Mouse (Mus musculus) regulatory T cell (primary cell): Measurements from ENCODE around the gene Ccdc70.
"Not testable (repeated sequence)": the region's sequence is repeated elsewhere in the genome, so short reads cannot be mapped to it uniquely, and the experiment has no call there.

Experiments
- in situ Hi-C: fragments of 300-600 bp; cut with MboI, MseI; formaldehyde crosslinking; loops from one replicate; pipeline ENCODE4 v1.15.1; 2025; ENCODE audit warnings: high pct_unique_total_duplicates

Gene Ccdc70

DNA sequence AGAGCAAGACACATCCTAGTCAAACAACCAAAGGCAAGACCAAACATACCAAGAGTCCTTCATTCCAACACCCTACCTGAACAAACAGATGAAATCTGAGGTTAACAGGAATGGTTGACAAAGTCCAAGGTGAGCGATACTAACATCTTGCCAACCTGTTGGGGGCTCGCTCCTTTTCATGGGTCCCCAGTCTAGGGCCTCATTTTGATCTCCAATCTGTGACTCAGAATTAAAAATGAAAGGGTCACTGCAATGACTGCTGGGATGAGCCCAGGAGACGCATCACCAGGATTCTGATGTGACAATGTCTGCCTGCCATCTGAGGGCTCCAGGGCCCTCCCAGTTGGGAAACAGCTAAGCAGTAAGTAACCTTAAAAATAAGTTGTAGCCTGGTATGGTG, at the start of gene Ccdc70:
Gene Ccdc70 (plus strand): TSS at position 301 of the 400 bp plus-strand sequence.
- in situ Hi-C loops: no loop called here

DNA sequence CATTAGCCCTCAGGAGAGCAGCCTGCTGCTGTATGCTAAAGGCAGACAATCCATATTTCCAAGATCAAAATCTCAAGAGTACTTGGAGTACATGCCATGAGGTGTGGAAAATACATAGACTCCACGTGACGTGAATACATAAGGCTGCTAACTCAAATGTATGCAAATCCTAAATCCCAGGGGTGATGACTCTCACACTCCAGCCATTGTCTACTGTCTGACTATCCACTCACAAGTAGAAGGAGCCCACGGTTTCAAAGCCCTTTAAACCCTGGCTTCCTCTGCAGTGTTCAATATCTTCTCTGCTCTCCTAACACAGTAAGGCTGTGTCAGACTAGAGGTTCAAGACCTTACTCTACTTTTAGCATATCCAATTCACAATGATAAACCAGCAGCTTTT, 38.8 kb upstream of the Ccdc70 start:
- in situ Hi-C loops: not testable (repeated sequence)

DNA sequence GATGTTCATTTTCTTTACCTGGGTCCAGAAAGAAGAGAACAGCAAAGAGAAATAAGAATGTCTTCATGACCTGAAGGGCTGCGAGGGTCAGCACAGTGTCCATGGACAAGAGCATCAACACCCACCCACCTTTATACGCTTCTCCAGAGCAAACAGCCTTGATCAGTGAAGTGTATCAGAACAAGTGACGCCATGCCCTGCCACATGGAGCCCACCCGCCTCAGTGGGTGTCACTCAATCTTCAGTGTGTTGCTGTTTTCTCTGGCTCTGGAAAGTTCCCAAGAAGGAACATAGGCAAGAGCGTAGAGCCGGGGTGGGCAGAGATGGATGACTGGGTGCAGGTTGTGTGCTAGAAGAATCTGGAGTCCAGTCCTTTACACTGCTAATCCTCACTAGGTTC, 37.0 kb upstream of the Ccdc70 start, which contains the start of gene Defb15:
Gene Defb15 (minus strand): TSS at position 101 of the 400 bp plus-strand sequence.
- in situ Hi-C loops: no loop called here

DNA sequence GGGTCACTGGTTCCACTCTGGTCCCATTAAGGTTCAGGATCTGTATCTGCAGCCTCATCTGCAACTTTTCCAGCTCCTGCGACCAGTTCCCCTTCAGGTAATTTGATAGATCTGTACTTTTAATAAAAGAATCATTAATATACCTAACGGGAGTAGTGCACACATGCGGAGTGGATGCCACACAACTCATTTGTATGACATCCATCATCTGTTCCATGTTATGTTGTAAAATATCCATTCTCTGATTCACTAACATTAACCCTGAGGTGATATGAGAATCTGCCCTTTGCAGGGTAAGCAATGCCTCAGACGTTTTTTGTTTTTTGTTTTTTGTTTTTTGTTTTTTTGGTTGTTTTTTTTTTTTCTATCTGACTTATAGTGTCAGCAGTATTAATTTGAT, 31.5 kb upstream of the Ccdc70 start, which contains the start of gene Defb35:
Gene Defb35 (plus strand): TSS at position 301 of the 400 bp plus-strand sequence.
- in situ Hi-C loops: not testable (repeated sequence)

DNA sequence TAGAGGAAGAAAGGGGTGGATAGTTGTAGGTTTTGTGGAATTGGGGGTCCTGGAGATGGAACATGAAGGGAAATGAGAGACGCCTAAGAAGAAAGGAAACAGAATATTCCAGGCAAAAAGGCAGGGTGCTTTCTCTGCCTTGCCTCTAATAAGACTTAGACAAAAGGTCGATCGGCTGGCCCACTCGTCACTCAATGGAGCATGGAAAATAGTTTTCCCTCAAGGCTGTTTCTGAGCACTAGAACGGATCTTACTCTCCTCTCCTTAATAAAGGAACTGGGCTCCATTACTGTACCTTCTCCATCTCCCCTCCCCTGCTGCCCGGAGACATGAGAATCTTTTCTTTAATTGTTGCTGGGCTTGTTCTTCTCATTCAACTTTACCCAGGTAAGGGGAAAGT, 23.1 kb upstream of the Ccdc70 start, which contains the start of gene Defb13:
Gene Defb13 (plus strand): TSS at position 301 of the 400 bp plus-strand sequence.
- in situ Hi-C loops: no loop called here

DNA sequence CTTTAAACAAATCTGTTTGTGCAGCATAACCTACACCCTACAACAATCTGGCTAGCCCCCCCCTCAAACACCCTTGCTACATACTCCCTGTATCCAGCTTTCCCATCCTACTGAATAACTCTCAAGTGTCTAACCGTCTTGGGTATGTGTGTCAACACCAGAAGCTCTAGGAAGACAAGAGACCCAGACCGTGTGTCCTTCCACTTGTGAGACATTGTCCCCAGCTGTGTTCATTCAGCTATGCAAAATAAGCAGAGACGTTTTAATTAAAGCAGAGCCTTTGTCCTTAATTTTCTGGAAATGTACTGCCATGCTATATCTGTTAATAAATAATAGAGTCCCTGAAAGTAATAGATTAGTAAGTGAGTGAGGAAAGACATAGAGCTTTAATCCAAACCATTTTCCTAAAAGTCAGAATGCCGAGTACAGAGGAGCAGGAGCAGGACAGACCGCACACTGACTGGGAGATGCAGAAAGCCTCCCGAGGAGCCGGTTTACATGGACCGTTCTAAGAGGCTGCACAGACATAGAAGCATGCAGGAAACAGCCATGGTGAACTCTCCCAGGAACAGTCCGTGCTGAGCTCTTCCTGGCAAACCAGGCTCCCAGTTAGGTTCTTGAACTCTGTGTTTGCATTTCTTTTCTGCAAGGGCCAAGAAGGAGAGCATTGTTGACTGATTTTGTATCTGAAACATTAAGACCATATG, 22.1 kb upstream of the Ccdc70 start:
- in situ Hi-C loops: no loop called here

DNA sequence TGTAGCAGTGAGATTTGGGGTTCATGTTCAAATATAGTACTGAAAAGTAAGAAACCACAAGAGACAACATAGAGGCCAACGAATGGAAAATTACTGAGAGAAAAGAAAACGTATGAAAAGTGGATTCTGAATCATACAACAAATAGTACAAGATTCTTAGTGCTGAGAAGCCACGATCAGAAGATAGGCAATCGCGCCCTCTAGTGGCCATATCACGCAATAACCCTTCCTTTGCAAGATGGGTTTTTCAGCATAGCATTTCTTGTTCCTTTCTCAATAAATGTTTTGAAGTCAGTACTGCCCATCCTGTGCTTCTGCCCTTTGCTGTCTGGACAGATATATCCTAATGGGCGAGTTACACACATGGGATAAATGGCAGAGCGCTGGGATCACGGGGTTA, 14.3 kb upstream of the Ccdc70 start:
- in situ Hi-C loops: no loop called here

DNA sequence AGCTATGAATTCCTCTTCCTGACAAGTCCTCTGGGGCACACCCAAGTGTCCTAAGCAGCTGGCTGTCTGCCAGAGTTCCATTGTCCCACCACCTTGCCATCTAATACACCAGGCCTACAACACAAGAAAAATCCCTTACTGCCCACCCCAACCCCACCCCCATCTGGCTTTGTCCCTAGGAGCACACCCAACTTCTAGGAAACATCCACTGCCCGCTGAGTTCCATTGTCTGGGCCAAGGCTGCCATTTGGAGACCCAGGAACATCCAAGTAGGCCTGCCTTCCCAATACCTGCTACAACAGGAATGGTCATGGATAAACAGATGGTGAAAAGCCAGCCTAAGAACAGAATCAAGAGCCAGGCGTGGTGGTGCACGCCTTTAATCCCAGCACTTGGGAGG, 13.2 kb upstream of the Ccdc70 start:
- in situ Hi-C loops: no loop called here

DNA sequence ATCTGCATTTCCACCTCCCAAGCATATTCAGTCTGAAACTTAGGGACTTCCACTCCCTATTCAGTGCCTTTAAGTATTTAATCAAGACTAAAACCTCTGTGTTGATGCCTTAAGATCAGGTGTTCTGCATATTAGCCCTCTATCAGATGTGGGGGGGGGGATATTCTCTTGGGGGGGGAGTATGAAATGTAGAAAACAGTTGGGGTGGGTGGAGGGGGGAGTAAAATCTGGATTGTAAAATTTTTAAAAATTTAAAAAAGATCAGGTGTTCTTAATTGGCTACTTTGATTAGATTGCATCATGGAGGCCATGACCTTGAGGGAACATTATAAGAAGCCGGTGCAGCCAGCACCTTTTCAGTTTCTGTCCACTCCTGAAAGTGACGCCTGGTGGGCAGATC, 11.2 kb upstream of the Ccdc70 start, which contains the start of gene Fam90a1a:
Gene Fam90a1a (plus strand): TSS at position 301 of the 400 bp plus-strand sequence.
- in situ Hi-C loops: no loop called here

DNA sequence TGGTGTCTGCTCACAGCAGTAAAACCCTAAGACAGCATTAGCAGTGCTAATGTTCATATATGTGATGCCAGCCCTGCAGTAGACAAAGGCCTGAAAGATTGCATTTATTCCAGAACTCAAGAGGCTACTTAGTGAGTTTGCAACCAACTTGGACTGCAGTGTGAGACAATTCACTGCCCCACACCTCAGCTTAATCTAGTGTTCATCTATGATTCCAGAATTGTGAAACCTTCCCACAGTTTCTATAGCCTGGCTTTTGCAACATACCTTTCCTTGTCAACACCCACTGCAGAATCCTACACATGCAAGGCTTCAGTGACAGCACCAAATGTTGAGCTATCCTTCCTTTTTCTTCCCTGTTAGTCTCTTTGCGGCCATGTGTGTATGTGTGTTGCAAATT, 2.9 kb upstream of the Ccdc70 start:
- in situ Hi-C loops: no loop called here

DNA sequence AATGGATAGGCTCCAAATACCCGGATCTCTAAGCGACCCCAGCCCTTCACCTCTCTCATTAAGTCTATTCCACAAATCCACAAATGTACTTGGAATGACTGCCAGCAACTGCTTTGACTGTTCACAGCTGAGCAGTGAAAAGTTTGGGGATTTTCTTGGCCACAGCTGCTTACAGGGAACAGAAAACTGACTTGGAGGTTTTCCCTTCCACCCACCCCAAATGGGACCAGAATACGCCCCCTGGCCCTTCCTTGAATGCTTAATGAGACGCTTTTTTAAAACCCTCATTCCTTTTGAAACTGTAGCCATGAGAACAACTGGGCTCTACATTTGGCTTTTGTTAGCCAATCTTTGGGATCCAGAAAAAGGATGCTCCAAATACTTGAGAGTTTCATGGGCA, 8.6 kb downstream of the Ccdc70 start:
- in situ Hi-C loops: no loop called here

DNA sequence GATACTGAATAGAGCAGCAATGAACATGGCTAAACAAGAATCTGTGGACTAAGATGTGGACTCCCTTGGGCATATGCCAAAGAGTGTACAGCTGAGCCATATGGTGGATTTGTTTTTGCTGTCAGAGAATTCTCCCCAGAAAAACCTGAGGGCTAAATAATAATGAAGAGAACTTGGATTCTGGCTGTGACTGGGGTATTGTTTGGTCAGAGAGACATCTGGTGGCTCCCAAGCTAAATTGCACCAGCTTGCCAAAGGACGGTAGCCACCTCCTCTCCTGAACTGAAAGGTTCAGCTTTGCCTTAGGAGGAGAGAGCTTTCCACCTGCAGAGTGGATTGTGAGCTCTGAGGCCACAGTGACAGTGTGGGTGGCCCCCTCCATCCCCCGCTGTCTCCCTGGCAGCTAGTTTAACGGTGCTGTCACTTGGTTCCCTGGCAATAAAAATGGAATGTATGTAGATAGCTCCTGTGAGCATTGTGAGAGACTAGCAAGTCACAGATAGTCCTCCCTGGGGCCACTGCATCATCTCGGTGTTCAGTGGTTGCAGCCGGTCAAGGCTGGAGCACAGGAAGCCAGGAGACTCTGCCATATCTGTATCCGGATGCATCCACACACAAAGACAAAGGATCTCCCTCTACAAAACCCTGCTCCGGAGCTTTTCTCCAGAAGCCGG, 12.2 kb downstream of the Ccdc70 start:
- in situ Hi-C loops: no loop called here

DNA sequence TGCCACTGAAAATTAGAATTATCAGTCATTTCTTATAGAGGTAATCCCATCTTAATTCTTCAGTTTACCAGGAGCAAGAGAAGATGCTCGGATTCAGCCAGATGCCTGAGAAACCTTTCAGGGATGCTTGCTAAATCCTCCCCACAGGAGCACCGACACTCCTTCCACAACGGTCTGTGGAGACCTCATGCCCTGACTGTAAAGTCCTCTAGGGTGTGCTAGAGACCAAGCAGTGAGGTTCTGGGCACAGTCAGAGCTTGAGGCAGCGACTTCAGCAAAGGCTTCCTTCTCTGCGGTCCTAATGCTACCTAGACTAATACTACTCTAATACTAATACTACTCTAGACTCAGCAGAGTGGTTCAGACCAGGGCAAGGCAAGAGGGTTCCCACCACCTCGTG, 22.6 kb downstream of the Ccdc70 start:
- in situ Hi-C loops: no loop called here

DNA sequence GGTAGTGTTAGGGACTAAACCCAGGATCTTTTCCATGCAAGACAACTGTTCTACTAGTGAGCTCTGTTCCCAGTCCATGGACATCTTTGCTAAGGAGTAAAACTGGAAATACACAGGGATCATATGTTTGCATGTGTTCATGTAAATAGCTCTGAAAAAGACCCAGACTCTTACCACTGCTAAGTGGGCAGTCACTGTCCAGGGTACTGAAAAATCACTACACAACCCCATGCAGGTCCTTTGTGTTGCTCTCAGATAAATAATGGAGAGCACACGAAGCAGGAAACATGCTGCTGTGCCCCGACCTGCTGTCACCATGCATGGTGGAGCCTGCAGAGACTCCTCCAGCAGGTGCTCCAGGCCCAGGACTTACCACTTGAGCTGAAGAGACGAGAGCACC, 25.6 kb downstream of the Ccdc70 start:
- in situ Hi-C loops: no loop called here

DNA sequence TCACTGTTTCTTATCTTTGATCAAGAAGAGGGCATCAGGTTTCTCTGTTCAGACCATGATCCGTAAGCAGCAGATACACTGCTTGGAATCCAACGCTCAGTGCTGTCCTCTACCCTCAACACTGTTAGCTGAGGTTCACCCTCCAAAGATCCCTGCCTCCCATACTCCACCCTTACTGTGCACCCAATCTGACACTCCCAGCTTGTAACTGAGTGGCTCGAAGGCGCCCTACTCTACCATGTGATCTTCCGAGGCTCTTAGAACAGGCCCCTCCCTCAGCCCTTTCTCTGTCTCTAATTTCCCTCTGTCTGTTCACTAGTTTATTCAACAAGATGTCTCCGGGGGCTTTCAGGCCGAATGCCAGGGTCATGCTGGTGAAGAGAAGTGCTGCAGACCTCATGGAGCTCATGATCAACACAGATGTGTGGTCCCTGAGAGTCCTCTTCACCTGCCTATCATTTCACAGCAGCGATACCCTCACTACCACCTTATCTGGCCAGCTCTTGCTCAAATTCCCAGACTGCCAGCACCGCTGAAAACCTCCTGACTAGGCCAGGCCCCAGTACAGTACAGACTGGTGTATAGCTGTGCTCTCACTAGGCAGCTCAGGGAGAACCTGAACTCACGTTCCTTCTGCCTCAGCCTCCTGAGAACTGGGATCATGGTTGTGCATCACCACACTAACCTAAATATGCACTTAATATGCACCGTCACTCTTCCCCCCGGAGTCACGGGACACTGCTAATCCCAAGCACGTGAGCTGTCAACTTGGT, 35.4 kb downstream of the Ccdc70 start:
- in situ Hi-C loops: no loop called here

DNA sequence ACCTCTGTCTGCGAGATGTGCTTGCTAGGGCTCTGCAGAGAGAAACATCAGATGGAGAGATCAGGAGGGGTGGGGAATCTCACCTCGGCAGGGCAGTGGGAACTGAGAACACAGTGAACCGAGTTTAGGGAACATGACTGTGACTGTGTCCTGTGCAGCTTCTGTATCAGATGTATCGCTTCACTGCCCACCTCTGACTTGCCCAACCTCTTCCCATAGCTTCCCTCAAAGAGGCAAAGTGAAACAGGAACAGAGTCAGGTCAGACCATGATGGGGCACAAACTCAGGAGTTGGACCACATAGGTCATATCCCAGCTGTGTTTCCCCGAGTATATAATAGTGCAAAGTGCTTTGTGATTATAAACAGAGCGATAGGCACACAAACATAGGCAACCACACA, 36.8 kb downstream of the Ccdc70 start:
- in situ Hi-C loops: no loop called here

DNA sequence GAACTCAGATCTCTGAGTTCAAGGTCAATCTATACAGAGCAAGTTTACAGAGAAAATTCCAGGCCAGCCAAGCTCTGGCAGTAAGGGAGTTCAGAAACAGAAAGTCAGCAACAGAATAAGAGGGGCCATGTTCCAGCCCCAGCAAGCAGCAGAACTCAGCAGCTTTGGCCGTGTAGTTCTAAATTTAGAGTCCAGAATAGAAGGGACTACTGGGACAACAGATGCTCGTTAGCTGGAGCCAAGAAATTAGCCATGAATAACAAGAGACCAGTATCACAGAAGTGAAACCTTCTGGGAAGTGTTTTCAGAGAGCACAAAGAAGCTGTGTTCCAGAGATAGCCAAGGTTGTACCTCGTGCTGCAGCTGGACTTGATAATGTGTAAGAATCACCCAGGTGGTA, 39.8 kb downstream of the Ccdc70 start:
- in situ Hi-C loops: no loop called here

DNA sequence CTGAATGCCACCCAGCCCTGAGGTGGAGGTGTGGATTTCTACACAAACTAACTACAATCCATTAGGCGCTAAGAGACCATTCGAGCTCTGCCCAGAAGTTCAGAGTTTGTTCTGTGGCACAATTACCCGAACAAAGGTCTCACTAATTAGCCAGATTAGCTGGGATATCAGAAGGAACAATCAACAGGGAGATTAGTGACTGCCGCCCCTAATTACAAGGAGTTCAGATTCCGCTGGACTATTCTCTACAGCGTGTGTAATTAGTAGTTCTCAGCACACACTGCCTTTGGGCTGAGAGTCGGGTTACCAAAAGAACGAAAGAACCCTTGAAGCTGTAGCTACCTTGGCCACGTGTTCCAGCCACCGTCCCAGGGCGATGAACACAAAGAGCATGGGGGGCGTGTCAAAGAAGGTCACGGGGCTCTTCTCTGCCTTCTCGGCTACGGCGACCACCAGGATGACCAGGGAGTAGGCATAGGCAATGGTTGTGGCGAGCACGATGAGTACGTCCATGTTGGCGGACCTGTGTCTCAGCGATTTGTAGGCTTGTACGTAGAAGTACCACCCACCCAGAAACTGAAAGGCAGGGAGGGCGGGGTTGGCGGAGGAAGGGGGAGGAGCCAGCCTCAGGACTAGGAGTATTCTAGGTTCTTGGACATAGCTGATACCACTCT, 43.6 kb downstream of the Ccdc70 start:
- in situ Hi-C loops: no loop called here

DNA sequence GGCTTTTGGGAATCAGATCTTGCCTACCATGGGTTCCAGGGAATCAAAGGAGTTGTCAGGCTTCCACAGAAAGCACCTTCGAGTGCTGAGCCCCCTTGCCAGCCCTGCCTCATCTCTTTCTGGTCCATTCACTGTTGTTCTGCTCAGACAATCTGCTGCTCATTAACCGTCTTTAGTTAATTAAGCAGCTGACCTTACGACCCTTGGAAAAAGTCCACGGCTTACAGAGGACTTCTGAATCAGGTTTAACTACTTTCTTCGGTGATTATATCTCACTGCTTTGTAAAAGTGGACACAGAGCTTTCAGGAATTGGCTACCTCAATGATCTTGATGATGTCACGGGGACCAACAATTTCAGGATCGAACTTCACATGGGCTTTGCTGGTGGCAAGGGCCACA, 48.2 kb downstream of the Ccdc70 start:
- in situ Hi-C loops: no loop called here

DNA sequence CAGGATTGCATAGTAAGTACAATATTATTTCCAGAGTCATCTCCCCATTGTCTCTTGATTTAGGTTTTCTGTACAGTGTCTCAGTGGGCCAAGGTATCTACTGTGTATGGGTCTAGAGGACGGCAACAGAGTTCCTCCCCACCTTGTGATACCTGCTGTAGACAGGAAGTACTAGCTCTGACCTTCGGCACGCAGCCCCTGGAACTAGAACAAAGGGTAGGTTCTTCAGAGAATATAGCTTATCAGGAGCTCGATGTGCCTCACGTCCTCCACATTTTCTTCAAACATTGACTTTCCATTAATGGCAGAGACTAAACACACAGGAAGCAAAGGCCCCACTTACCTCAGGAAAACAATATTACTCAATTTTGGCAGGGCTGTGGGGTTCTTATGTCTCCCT, 49.9 kb downstream of the Ccdc70 start:
- in situ Hi-C loops: no loop called here

DNA sequence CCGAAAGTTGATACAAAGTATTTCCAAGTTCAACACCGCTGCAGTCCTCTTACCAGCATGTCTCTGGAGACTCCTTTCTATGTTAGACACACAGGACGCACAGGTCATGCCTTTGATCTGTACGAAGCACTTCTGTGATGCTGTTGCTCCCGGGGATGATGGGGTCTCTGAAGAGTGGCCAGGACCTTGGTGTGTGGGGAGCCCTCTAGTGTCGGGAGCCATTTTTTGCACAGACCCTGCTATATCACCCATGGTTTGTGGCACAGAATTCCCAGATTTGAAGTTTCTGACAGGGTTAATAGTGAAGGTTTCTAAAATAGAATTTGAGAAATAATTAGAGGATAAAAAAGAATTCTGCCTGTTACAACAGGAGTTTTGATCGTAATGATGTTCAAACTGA, 52.7 kb downstream of the Ccdc70 start:
- in situ Hi-C loops: no loop called here
